Mouse (Mus musculus): Measurements from ENCODE around the gene Gm38392.

Gene Gm38392

DNA sequence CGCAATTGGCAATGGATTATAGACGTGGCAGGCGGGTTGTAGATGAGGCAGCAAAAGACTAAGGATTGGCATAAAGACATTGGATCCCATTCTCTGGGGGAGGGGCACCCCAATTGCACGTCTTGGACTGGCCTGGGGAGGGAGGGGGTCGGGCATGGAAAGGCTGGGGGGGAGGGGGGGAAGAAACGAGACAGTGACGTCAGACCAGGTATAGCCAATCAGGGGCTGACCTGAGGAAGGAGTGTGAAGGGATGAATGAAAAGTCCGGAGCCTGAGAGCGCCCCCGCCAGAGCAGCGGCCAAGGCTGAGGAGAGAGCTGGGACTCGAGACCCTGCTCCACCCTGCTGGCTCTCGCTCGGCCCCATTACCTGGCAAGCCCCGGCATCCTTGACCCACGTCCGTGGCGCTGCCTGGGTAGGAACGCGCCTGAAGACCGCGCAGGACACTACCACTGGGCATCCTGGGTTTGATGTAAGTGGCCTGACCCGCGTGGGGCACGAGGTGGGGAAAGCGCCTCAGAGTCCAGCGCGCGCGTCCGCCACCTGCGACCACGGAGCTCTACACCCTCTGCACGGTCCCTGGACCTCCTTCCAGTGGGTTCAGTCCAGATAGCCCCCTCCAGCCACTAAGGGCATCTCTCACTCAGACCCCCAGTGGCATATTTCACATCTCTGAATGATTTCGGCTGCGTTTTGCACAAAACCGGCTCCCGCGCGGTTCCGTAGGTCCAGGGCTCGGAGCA lies 72.6 kb downstream of the Gm38392 start:
- no peak for DNase-seq

DNA sequence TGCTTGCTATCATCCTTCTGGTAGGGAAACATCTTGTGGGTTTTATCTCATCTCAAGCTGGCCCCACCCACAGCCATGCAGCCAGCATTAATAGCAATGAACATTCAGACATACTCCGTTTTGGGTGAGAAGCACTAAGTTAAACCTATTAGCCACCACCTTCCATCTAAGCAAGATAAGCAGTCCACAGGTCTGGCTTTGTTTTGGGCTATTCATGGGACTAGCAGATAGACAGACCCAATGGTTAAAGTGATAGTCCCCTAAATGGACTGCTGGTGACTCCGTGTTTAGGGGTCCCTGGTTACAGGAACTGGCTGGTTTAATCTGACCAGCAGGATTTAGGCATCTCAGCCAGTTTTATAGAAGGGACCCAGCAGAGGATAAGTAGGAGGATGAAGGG lies 74.0 kb downstream of the Gm38392 start:
- DNase-seq: no peak

DNA sequence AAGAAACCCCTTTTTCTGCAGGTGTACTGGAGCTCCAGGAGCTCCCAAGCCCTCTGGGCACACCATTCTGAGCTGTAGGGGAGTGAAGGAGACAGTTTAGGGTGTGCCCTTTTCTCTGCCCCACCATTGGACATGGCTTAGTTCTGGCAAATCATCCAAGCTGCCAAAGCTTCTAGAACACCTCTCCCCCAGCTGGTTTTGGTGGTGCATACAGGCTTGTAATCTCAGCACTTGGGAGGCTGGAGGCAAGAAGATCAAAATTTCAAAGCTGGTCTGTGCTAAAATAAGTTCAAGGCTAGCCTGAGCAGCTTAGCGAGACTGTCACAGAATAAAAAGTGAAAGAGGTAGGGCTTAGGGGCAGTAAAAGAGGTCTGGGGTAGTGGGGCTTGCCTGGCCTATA lies 74.7 kb downstream of the Gm38392 start:
- no peak for DNase-seq

DNA sequence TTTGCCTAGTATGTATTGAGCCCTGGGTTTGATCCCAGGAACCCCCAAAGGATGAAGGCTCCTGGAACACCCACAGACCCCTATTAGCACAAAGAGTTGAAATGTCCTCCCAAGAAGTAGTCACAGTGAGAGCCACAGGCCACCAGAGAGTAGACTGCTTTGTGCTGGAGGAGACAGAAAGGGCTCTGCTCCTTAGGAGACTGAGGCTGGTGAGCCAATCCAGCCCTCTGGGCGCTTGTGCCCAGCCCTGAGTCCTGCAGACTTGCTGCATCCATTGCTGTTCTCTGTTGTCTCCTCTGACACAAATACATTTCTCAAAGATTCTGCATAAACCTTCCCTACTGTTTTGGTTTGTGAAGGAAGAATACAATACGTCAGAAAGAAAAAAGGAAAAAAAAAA lies 76.1 kb downstream of the Gm38392 start:
- no peak for DNase-seq

DNA sequence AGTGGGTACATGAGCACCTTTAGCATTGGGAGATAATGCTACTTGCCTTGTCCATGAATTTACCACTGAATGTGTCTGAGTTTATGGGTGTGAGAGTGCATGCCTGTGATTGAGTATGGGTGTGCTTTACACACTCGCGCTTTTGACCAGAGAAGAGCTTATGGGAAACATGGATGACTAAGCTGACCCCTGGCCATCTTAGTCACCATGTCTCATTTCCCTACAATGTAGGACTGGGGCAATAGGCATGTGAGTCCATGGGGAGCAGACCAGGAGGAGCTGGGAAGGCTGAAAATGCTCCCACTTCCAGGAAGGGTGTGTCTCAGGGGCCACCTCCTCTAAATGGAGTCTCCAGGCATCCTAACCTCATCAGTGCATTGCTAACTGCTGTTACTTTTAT lies 76.9 kb downstream of the Gm38392 start:
- DNase-seq: no peak

DNA sequence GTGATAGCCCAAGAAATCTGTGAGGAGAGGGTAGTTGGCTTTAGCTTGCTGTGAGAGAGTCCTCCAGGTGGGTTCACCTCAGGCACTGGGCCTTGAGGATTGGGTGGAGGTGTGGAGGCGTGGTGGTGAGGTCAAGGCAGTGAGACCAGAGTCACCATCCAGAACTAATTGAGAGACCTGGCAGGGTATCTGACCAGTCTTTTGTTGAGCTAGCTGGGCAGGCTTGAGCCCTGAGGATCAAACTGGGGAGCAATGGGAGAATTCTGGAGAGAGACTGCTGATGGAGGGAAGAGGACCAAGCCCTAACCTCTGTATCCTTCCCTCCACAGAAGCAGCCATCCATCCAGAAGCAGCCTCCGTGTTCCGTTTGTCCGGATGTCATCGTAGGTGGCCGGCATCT lies 77.7 kb downstream of the Gm38392 start:
- no peak for DNase-seq

DNA sequence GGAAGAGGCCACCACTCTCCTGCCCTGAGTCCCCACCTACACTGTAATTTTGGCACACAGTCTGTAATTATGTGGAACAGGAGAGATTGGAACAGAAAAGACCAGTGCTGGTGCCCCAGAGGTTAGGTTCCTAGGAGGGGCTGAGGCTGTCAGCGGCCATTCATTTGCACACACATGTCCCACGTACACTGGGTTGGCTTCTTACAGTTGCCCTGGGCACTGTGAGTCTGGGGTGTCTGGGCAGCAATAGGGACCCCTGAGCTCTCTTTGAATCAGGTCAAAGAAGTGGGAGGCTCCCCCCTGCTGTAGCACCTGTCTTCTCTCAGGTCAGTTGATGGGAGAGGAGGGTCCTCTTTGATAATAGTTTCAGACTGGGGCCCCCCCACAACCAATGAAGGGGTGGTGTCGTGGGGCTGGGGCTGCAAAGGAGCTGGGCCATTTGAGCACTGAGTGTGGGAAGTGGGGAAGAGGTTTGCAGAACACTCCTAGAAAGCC lies 78.7 kb downstream of the Gm38392 start:
- DNase-seq: no peak

DNA sequence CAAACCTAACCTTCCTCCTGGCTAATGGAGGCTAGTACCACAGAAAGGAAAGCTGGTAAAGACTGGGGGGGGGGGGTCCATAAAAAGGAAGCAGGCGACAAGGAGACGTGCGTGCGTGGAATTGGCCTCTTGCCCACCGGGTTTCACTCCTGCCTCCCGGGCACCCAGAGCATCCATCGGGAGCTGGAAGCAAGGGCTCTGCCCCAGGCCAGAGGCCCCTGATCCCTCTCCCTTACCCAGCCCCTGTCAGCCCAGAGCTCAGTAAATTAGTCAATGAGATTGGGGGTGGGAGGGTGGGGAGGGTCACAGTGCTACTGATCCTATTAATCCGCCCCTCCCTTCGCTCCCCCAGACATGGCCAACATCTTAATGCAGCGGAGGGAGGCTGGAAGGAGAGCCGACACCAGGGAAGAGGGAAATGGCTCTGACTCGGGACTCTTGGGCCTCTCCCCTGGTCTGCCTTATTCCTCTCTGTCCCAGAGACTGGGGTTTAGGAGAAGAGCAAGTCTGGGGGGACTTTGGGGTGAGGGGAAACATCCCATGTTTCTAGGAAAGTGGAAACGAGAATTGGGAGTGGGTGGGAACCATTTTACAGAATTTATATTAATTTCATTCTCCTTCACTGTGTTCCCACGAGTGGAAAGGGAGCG lies 79.4 kb downstream of the Gm38392 start:
- DNase-seq: no peak

DNA sequence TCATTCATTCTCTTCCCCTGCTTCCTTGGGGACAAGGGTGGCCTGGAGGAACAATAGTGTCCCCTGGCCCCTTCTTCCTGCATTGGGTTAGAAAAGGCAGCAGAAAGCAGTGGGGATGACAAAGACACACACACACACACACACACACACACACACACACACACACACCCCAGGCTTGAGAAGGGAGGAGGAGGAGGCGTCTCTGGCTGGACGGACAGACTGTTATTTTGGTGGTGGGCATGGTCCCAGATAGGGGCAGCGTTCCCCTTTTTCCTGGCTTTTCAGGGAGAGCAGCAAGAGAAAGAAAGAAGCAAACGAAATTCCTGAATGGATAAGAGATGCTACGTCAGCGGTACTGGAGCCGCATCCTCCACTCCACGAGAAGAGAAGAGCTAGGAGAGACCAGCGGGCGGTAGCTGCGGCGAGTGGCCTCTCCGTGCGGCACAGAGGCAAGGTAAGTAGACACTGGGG lies 80.1 kb downstream of the Gm38392 start:
- no peak for DNase-seq

DNA sequence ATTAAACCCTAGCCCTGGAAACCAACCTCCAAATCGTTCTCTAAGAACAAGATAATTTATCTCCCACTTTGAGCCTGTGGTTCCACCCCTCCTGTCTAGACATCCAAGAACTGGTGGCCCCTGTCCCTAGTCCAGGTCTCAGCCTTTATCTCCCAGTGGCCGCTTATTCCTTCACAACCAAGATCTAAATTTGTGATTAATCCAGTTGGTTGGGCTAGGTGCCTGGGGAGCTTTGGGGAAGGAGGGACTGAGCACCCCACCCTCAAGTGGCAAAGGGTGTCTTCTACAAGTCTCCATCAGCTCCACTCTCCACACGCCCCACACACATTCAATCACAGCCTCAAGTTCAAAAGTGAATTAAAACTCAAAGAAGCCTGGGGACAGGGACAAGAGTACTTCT lies 80.5 kb downstream of the Gm38392 start:
- DNase-seq: no peak

DNA sequence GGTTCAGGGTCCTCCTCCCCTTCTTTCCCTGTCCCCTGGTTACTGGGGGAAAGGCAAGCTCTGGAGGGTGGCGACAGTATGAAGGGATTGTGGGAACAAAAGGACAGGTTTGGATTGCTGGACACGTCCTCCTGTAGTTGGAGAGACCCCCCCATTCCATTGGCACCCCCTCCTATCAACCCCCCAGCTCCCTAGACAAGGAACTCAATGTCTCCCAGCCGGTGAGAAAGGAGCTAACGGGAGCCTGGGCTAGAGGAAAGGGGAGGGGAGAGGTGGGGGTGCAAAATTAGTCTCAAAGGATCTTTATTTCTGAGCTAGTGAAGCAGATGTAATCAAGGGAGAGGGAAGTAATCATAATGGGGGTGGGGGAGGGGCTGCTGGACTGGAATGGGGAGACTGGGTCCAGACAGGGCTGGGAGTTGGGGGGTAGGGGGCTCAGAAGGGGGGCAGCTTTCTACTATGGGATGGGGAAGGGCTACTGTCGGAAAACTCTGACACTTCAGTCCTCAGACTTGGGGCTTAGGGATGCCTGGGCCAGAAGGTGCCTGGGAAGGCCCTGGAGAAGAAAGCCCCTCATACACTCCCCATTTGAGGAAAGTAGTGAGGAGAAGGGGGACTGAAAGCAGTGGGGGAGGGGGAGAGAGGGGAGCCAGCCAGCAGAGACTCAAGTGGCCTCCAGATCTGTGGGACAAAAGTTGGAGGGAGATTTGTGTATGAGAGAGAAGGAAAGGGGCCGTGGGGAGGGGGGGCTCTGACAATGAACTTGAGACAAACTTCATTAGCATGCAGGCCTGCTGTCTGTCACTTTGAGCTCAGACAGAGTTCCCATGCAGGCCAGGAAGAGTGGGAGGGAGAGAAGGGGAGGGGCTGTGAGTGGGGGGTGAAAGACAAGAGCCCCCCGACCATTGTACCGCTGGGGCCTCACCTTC lies 81.2 kb downstream of the Gm38392 start:
- DNase-seq: no peak

DNA sequence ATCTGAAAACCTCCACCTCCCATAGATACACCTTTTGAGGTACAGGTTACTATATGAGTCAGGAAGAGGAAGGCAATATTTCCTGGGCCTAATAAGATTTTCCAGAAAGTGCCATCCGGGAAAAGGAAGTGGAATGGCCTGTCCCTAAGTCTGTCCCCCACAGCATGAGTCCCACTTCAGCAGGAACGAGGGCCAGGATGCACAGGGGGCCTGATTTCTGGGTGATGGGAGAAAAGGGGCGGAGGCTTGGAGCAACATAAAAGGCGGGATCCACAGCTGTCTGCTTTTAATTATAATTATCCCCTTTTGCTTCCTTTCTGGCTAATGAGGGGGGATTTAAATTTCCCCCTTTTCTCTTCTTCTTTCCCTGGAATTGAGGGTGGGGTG lies 81.8 kb downstream of the Gm38392 start:
- no peak for DNase-seq

DNA sequence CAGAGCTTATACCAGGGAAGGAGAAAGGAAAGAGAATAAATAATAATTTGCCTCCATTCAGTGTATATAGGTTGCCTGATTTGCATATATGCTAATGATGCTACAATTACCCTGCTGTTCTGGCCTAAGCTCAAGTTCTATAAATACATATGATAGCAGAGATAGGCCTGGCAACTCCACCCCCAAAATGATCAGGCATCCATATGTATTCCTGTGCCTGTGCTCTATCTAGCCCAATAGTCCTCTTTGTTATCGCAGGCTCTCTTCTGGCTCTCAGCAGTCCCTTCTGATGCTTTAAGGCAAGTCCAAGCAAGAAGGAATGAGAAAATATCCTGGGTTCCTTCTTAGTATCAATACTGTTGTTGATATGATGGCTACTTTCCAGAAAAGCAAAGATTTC lies 82.3 kb downstream of the Gm38392 start:
- DNase-seq: no peak

DNA sequence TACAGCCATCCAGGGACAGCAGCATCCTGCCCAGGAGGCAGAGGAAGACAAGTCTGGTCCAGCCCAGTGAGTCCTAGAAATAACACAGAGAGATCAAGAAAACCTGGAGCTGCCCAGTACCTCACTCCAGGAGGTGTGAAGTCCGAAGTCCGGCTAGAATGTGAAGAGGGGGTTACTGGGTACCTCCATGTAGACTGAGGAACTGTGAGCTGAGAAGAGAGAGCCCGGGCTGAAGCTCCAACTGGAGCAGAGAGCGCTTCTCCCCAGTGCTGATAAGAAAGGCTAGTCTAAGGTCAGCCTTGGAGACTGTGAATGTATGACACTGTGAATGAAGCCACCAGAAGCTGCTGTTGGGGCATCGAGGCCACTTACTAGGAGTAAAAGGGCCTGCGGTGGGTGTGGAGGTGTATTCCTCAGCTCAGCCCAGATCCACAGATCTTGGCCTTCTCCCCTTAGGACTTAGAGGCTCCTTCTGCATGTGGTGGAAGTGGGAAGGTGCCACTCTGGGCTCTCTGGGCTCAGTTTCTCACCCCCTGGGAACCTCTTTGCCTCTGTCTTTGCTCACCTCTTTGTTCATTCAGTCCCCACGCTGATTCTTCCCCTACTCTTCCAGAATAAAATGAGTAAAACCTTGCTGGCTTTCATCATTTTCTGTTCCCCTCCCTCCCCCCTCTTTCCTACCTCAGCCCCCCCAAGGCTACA lies 82.9 kb downstream of the Gm38392 start:
- DNase-seq: no peak

DNA sequence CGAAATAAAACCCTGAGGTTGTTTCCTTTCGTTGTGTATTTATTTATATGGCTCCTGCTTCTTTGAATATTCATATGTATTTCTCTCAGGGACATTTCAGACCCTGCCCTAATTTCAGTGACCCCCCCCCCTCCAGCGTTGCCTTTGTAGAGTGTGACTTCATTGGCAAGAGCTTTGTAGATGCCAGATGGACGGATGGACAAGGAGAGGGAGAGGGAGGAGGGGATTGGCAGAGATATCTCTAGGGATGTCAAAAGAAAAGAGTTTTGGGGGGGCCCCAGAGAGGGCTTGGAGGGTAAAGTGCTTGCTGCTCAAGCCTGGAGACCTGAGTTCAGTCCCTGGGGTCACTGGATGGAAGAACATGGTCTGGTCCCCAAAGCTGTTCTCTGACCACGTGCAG lies 83.6 kb downstream of the Gm38392 start:
- DNase-seq: no peak

DNA sequence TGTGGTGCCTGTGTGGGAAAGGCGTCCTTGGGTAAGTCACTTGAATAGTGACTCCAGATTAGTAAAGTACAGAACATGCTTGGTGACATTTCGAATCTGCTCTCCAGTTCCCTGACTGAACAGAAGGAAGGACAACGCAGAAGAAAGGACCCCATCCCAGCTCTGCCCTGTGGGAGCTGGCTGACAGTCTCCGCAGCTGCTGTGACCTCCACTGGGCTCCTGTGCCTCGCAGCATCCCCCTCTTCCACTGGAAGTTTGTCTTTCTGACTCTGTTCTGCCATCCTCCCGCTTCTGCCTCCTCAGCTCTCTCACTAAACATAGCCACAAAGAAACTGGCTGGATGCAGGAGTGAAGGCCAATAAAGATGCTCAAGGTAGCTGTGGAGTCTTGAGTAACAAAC lies 84.0 kb downstream of the Gm38392 start:
- DNase-seq: no peak

DNA sequence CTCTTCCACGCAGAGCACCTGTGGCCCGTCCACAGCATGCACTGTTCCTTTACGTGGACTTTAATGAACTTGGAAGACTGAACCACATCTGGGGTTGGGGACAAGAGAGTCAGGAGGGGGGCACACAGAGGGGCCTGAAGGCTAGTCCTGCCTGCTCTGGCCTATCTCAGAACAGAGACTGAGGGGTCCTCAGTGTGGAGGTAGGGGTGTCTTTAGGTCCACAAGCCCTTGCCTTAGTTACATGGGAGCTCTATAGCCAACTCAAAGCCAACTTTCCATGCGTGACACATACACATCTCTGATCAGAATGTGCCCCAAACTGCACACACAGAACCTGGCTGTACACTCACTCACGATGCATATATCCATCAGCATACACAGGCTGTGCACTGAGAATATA lies 85.4 kb downstream of the Gm38392 start:
- no peak for DNase-seq

DNA sequence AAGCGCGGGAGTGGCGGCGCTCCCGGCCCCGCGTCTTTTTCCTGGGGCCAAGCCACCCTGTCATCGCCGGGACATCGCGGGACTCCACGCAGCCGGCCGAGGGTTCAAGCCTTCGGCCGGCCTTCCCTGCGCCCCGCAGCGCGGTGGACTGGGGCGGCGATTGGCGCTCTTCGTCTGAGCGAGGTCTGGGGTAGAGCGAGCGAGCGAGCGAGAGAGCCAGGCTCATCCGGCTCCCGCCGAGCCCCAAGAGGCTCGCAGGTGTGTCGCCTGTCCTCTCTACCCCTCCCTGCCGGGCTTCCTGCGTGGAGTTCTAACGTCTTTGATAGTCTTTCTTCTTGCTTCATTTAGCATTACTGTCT lies 86.1 kb downstream of the Gm38392 start:
- no peak for DNase-seq

DNA sequence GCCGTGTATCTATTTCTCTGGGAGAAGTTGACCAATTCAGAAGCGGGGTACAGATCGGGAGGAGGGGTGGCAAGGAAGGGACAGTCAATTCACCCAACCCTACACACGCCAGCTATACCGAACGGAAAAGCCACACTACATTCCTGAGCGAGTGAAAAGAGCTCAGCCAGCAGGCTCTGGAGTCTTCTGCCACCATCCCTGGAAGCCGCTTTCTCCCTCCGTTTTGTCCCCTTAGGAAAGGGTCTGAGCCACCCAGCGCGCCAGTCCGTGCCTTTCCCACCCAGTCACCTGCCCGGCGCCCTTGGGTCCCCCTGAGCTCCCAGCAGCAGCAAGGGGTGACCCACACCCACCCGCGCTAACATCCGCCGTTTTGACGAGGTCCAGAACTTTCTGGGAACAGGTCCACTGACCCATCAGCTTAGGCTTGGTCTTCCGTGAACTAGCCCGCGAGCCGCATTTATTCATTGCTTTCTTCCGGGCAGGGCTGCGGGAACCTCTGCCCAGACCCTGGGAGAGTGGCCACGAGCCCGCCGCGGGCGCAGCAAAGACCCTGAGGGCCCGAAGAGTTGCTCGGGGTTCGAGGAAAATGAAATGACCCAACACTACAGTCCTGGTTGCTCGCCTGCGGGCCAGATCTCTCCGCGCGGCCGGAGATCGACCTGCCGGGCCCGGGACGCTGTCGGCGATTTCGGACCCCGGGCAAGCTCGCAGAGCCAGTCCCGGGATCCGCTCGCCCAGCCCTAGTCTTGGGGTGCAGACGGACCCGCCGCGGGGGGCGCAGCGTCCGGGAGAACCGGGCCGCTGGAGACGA lies 86.6 kb downstream of the Gm38392 start:
- no peak for DNase-seq

DNA sequence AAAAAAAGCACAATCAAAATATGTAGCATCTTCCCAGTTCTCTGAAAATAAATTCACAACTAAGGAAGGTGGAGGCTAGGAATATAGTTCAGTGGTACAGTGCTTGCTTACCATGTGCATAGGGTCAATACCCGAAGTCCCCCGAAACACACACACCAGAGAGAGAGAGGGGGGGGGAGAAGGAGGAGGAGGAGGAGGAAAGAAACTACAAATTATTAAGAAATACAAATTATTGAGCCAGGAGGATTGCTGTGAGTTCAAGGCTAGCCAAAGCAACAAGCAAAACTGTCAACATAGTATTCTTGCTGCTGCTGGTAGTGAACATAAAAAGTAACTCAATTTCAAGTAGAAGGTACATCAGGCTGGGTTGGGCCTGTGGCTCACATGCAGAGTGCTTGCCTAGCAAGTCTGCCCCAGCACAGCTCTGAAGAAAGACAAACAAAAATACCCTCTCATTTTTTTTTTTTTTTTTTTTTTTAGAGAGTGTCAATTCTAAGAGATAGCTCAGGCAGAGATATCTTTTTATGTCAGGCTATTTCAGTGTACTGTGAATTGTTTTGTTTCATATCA lies 87.4 kb downstream of the Gm38392 start:
- DNase-seq: no peak

DNA sequence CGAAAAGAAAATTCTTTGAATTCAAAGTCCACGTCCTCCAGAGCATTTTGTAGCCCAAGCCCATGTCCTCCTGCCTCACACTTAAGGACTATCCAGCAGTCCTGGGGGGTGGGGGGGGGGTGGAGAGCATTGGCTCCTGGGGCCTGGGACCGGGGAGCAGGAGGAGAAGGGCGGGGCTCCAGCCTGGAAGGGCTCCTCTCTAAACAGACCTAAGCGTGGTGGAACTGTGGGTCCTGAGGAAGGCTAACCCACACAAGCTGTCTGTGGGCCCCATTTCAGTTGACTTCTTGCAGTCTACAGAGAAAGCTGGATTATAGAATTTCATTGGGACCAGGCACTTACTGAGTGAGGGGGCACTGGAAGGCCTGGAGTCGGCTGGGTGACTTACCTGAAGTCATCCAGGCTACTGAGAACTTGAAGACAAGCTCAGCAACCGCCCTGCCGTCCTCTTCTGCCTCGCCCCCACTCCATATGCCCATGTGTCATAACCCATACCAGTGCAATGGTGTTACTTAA lies 88.4 kb downstream of the Gm38392 start:
- DNase-seq: no peak

Data from kidney, postnatal 25 days (tissue).